Mouse (Mus musculus): Measurements from ENCODE around the gene Pdcd11.

DNA sequence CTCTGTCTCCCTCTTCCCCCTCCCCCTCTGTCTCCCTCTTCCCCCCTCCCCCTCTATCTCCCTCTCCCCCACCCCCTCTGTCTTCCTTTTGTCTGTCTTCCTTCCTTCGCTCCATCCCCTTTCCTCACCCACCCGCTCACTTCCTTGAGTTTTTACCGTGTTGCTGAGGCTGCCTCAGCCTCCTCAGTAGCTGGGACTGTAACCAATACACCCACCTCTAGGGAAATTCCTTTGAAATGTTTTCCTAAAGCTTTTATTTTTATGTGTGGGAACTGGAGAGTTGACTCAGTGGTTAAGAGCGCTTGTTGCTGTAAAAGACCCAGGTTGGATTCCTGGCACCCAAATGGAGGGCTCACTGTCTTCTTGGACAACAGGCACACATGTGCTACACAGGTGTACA is 71.1 kb downstream of the Pdcd11 start:
- no peak for TF ChIP-seq CTCF (IDR thresholded peaks at IDR 0.05; ENCODE audit: low read depth)
- no peak for TF ChIP-seq EP300 (IDR thresholded peaks at IDR 0.05; ENCODE audit: low read depth)
